Mouse (Mus musculus) layer of hippocampus, postnatal 25 days (tissue): ENCODE measurements at regions not wholly inside any gene's neighbourhood (a gene's known extent, or its start where the extent isn't known, plus 50 kb on each side); places are given as distances from the start of the nearest gene placed in this dataset.
"Not testable (repeated sequence)": the region's sequence is repeated elsewhere in the genome, so short reads cannot be mapped to it uniquely, and the experiment has no call there.

ENCODE experiments used
- DNase-seq, 2 experiments: peaks; one replicate each; pipeline ENCODE4 v3.0.0; 2022; ENCODE audit warnings: mixed read lengths in 2 of 2, low spot score in 1 of 2; ENCODE audit errors: extremely low spot score in 1 of 2

DNA sequence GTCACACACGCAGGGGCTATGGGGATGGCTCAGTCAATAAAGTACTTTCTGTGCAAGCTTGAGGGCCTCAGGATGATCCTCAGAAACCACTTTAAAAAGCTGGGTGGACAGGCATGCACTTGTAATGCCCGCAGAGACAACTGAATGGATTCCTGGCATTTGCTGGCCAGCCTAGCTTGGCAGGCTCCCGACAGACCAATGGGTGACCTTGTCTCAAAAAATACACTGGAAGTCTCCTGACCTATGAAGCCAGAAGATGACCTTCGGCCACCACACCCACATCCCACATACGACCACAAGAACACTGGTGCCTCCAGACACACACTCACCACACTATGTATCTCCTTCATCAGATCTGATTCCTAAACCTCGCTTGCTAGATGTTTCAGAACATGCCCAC is 141.5 kb upstream of the Rybp start:
- no peak for DNase-seq

DNA sequence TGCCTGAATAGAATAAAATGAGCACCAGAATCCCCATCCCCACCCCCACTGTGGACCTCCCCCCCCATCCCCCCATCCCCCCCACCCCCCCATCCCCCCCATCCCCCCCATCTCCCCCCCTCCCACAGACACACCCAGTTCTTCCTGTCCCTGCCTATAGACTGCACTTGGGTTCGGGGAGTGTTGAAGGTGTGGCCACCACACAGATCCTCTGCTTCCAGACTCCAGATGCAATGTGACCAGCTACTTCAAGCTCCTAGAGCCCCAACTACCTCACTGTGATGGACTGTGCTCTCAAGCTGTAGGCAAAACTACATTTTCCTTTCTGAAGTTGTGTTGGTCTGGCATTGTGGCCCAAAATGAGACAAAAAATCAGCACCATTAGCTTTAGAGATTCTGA is 138.3 kb upstream of the Rybp start:
- no peak for DNase-seq

DNA sequence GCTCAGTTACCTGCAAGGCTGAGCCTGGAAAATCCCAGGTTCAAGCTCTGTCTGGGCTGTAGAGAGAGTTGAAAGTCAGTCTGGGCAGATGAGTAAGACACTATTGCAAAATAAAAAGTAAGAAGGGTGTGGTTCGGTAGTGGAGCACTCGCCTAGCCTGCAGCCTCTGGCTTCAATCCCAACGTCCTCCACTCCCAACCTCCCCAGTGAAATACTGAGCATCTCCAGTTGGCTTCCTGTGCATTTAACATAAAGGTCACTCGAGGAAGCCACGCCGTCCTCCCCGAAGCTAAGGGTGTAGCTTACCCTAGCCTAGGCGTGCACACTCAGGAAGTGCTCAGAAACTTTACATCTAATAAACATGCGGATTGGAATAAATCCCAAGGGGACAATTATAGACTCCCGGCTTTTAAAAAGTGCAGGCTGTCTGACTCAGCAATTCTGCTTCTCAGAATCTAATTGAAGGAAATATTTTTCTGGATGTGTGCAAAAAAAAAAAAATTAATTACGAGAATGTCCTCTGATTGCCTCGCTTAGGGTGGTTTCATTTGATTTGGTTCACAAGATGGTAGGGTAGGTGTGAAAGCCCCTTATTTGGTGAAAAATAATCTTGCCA is 137.6 kb upstream of the Rybp start:
- no peak for DNase-seq

DNA sequence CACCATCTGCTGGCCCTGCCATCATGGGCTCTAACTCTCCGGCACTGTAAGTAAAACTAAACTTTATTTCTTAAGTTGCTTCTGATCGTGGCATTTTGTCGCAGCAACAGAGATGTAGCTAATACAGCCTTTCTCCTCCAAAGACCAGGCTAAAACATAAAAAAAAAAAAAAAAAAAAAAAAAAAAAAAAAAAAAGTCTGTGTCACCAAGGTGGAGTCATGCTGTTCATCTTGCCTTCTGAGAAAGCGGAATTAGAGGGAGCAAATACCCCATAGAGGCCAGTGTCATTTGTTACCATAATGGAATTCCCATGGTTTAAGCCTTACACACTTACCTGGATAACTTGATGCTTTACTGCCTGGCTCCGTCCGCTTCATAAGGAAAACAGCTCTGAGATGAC is 136.9 kb upstream of the Rybp start:
- DNase-seq = no peak

DNA sequence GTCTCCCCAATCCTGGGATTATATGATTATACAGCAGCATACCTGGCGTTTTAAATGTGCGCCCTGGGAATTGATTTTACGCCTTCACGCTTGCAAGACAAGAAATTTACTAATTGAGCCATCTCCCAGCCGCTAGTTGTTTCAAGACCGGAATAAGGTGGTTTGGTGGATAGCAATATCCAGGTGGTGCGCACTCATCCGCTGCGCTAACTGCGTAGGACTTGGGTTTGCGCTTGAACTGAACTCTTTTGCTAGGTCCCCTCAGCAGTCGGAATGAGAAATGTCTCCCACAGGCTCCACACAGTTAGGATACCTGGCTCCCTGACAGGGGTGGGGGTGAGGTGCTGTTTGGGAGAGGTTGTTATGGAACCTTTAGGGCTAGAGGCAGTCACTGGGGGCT is 136.4 kb upstream of the Rybp start:
- DNase-seq = no peak

DNA sequence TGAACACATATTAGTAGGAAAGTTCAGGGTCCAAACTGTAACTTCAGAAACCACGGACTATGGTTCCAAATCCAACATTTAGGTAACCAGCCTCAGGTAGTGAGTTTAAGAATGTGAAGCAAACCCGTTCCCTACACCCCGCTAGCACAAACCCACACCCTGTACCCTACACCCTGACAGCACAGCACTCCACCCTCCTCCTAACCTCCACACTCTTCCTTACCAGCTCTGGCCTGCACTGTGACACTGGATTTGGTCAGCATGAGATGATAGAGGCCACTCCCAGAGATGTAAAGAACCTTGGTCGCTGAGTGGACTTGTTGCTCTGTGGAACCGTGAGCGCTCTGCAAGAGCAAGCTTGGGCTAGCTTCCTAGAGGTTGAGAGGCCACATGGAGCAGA is 135.3 kb upstream of the Rybp start:
- DNase-seq = no peak

DNA sequence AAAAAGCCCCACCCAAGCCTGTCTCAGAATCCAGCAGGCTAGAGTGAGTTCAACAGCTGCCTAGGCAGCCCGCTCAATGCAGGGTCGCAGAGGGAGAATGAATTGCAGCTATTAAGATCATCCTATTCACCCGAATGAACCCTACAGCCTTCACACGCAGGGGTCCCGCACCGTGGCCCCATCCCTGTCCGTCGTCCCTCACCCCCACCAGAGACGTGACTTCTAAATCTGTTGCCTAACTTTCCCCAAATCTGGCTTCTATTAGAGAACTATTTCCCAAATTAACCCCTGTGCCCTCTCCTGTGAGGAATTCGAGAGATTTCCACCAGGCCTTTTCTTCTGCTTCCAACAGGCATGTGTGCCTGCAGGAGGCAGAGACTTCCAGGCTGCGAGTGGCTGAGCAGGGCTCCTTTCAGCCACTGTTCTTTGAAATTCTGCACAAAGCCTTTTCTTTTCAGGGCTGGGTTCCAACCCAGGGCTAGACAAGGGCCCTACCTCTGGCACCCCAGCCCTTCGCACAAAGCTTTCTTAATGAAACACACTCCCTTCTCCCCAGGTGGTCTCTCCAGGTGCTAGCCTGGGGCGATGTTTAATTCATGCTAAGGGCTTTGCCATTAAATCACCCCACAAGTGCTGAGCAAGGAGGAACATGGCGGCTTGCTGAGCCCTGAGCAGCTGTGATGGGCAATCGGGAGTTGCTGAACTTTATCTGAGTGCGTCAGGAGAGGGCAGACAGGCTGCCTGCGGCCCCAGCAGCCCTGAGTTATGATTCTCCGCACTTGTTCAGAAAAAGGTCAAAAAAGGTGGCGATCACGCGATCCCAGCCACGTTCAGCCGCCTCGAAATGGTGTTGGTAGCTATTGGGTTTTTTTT is 134.7 kb upstream of the Rybp start:
- DNase-seq = no peak

DNA sequence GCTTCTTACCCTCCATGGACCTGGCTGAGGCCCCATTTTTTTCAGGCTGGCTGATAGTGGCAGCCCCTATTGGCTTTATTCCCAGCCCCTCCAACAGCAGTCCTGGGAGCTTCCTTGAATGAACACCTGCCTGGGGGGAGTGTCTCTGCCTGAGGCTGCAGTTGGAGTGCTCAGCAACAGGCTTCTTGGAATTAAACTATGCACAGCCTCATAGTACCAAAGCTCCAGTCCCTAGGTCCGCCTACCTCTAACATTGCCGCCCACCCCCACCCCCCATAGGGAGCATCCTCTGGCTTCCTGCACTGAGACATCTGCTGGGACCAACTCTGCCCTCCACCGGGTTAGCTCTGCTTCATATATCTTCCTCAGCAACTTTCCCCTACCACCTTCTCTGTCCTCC is 133.3 kb upstream of the Rybp start:
- DNase-seq = no peak

DNA sequence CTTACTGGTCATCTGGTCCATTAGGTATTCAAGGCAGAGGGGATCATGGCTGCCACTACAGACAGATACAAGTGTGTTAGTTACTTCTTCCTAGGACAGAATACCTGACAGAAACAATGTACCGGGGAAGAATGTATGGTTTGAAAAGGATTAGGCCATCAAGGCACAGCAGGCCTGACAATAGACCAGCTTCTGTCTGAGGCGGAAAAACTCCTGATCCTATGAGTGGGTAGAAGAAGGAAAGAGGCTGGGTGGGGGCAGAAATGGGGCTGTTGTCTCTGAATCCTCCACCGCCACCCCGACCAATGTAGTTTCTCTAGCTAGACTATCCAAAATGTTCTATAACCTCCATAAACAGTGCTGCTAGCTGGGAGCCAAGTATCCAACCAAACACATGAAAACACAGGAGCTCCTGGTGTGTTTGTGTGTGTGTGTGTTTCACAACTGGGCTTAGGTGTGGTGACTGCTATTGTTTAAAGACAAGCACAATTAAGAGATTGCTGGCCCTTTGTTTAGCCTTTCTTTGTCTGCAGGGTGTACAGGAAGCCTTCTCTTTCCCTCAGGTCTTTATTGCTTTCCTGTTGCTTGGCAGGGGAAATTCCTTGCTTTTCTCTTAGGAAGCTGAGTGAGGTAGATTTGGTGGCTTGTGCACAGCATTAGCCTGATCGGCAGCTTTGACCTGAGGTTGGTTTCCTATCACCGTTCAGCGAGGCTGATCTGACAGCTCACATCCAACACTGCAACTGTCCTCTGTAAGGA is 132.7 kb upstream of the Rybp start:
- no peak for DNase-seq

DNA sequence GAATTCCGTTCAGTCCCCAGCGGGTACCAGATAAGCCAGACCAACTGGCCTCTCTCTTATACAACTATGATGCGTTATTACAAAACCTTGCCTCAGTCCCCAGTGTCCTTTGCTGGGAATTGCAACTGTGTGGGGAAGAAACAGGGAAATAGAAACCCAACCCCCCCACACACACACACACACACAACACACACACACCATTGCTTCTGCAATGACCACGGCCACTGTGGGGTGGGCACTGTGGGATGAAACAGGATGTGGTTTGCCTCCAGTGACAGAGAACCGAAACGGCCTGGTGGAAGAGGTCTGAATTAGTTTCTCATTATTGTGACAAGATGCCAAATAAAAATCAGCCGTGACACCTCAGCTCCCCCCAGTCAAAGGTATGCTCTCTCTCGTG is 128.8 kb upstream of the Rybp start:
- no peak for DNase-seq

DNA sequence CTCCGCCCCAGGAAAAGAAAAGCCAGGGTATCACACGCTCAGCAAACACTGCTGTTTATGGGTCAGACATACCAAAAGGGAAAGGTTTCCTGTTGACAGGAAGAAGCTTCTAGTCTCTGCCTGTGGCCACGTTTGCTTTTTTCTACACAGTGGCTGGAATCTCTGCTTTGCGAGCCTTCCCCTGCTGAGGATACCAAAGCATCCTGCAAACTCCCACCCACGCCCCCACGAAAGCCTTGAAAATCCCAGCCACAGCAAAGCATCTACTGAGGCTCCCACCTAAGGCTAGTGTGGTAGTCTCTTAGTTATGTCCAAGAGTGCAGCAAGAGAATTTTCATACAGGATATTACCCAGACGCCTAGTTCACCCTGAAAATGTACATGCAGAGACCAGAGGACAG is 128.2 kb upstream of the Rybp start:
- DNase-seq = no peak

DNA sequence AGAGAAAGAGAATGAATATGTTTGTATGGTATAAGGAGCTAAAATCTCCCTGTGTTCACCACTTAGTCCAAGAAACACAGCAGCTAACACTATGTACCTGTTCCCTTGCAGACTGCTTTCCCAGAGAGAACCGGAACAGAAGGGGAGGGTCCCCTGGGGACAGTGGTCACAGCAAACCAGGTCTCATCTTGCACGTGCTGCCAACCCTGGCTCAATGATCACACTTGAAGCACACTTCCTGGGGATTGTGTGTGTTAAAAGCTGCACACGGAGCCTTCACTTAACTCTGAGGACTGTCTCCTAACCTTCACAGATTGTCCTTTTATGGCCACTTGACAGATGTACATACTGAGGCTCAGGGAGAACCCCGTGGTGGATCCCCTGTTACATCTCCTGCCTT is 127.6 kb upstream of the Rybp start:
- no peak for DNase-seq

DNA sequence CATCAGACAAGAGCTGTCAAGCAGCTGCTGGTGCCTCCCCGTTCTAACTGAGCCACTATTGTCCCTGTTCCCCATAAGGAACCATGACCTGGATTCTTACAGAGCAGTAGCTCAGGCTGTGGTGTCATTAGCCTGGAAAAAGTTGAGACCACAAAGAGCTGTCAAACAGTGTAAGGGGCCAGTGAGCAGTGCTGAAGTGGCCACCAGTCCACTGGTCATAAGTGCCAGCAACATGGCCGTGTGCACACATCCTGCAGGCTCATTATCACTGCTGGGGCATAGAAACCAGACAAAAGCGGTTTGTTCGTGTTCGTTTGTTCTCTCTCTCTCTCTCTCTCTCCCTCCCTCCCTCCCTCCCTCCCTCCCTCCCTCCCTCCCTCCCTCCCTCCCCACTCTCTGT is 125.2 kb upstream of the Rybp start:
- DNase-seq = no peak

DNA sequence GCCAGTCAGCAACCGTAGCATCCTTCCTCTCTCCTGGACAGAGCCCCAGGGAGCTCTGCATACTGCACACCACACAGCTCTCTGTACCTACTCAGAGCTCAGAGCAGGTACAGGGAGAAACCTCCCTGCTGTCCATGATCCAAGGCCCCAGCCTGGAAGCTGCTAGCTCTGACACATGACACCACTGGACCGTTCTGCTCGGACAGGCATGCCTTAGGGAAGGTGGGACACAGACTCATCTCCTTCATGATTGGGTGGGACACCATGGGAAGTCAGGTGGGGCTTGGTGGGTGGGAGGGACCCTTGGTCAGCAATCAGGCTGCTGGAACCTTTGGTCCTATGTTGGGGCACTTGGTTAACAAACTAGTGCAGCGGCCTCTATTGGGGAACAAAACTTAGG is 124.7 kb upstream of the Rybp start:
- no peak for DNase-seq

DNA sequence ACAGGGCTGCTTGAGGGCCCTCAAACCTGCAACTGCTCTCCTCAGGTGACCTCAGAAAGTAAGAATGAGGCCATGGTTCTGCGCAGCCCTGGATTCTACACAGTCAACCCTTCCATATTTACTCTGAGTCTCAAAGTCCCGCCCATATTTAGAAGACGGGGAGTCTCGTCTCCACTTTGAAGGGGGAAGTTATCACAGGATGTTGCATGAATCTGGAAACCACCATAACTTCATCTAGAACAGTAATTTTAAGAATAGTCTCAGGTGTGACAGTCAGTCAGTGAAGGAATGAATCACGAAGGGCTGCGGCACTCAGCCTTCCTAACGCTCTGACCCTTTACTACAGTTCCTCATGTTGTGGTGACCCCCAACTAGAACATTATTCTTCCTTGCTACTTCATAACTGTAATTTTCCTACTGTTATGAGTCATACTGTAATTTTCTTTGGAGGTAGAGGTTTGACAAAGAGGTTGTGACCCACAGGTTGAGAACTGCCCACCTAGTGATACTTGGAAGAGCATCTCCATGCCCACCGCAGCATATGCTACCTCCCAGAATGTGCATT is 122.9 kb upstream of the Rybp start:
- no peak for DNase-seq

DNA sequence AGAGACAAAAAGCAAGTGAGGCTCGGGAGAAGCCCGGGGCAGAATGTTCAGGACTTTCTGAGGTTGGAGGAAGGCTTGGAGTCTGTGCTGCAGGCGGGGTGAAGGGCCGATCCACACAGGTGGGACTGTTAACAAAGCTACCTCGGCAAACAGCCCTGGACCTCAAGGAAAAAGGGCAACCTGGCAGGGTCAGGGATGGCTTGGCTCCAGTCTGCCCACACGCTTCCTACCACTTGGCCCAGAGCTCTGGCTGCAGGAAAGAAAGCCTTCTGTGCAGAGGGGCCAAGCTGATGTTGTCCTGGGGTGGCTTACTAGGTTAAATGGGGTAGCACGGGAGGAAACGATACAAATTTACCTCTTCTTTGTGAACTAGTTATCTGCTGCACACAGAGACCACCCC is 121.5 kb upstream of the Rybp start:
- DNase-seq = no peak

DNA sequence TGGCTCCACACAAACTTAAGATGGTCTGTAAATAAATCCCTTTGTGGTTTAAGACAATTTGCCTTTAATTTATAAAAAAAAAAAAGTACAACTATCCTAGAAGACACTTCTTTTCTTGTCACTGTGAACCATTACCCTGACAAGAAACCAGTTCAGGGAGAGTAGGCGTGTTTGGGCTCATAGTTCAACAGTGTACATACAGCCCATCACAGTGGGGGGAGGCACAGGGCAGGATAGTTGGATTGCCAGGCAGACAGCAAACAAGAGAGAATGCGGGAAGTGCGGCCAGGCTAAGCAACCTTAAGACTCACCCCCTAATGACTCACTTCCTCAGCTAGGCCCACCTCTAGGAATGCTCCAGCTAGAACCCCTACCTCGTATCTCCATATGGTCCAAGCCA is 119.2 kb upstream of the Rybp start:
- DNase-seq = no peak

DNA sequence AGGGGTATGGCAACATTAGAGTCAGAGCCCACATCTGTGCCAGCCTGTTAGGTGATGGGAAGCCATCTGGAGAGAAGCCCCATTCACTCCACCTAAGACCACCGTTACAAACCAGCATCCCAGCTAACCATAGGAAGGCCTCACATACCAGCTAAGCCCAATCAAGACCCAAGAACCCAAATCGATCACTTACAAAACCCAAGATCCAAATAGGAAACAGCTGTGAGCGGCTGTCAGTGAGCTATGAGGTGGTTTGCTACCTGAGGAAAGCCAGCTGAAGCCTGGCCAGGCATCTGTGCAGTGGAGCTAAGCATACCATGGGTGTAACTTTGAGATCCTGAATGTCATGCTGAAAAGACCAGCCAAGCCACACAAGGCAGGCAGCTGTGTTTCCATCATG is 116.9 kb upstream of the Rybp start:
- DNase-seq = no peak

DNA sequence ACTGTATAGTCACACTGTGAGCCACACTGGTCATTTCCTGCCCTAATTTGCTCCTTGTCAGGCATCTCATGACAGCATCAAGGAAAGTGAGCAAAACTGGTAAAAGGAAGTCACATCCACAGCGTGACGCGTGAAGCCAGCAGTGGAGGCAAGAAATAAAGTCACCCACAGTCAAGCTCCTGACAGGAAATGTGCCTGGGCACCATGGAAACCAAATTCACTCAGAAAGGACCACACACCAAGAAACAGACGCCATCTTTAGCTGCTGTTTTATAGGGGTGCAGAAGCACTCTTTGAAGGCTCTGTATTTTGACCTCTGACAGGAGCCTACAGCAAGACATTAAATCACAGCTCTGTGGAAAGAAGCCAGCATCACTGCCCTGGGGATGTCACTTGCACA is 115.4 kb upstream of the Rybp start:
- no peak for DNase-seq

DNA sequence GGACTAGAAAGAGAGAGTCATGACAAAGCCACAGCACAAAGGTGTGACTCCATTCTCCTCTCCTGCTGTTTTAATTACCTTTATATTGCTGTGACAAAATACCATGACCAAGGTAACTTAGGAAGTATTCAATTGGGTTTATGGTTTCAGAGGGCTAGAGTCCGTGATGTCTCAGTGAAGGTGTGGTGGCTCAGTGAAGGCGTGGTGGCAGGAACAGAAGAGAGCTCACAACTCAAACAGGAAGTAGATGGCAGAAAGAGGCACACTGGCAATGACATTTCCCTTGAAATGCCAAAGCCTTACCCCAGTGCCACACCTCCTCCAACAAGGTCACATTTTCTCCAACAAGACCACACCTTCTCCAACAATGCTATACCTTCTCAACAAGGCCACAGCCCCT is 114.4 kb upstream of the Rybp start:
- DNase-seq = no peak

DNA sequence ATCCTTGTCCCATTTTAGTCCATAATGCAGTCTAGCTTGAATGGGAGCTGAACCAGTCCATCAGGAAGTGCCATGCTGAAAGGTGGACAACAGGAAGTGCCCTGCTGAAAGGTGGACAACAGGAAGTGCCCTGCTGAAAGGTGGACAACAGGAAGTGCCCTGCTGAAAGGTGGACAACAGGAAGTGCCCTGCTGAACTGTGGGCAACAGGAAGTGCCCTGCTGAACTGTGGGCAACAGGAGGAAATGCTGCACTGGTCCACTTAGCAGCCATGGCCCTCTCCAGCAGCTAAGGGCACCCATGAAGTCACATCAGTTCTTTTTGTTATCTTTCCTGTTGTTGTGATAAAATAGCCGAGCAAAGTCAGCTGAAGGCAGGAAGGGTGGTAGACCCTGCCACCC is 112.1 kb upstream of the Rybp start:
- DNase-seq = not testable (repeated sequence)
